Mouse (Mus musculus) embryo, embryonic 11 days (tissue): ENCODE measurements at regions not wholly inside any gene's neighbourhood (a gene's known extent, or its start where the extent isn't known, plus 50 kb on each side); places are given as distances from the start of the nearest gene placed in this dataset.

ENCODE experiments used
- DNase-seq: peaks from one replicate; pipeline ENCODE4 v3.0.0-alpha.2; 2015

DNA sequence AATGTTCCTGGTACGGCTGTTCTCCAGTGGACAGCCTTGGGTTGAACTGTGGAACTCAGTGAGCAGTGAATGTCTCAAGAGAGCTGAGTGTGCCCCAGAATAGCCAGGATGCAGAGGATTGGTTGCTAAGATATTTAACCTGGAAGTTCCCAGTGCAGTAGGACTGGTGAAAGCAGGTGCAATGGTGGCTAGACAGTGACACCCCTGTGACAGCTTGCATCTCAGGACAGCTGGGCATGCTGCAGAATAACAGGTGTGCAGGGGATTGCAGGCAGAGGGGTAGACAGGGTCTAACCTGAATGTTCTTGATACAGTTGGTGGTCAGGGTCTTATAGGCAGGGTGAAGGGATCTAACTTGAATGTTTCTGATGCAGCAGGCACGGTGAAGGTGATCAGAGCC is 223.0 kb downstream of the Pabpc4l start:
- no peak for DNase-seq

DNA sequence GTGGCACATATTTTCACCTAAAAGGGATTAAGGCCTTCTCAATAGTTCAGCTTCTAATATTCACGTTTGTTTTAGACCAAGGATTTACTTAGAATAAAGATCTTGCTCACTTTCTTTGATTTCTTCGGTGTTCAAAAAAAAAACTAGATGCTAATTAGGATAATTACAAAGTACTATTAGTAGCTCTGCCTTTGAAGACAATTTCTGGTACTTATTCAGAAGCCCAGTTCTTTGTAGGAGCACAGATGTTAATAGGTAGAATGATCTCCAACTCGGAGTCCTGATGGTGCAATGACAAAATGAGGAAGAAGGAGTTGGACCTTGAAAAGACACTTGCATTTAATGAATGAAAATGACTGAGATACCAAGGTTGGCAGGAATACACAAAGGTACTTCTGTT is 242.3 kb downstream of the Pabpc4l start:
- no peak for DNase-seq

DNA sequence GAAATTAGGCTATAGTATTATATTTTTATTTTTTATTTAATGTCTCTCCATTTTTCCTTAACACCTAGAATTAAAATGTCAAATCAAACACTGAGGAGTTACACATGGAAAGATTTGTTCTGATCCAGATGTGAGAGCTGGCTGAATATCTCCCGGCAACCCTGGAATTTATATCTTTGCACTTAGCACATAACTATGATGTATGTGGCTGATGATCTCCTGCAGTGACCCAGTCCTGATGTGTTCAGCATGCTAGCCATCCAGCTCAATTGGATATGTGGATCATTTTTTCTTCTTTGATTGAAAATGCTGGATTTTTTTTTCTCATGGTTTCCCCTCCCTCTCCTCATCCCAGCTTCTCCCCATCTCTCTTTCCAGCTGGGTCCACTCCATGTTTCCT is 252.8 kb downstream of the Pabpc4l start:
- DNase-seq, result no peak

DNA sequence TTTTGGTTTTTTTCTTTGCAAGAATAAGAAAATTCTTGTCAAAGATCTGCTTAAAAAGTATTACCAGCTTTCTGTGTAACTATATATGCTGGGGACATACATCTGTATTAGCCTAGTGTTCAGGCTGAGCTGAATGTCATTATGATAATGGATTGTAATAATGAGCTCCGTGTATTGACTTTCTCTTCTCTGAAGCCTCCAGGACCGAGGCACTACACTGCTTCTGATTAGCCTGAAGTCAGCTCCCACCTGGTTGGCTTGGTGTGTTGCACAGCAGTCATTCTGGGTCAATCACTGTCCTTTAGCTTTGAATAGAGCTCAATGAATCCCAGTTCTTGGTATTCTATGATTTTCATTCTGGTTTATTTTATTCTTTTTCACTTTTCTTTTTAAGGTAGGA is 253.3 kb downstream of the Pabpc4l start:
- DNase-seq, result peak; percentile 1

DNA sequence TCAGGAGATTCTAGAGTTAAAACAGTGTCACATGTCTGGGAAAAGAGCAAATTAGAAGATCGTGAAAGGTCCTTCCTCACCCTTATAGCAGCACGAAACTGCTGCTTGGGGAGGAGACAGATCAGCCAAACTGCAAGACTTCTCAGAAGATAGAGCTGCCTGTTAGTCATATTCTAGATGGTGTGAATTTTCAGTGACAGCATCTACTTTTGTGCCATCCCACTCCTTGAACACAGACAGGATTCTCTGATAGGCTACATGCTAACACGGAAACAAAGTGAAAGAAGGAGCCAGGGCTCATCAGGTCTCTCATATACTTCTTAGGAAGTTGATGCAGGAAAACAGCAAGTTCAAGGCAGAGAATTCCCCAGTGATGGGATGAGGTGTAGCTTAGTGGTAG is 273.5 kb downstream of the Pabpc4l start:
- DNase-seq, result no peak

DNA sequence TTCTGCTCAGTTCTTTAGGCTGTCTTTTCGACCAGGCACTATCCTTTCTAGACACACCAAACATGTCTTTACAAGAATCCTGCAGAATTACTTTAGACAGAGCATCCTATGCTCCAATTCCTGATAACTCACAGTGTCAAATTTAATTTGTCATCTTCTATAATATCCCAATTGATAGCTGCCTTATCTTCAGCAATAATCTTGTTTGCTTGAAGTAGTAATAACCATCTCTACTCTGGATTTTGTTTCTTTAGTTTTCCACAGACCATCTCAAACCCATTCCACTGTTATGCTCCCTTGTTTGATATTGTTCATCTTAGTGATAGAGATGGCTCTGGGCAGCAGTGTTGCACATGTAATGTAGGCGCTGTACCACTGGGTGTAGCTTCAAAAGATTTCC is 297.6 kb downstream of the Pabpc4l start:
- DNase-seq, result no peak
